Mouse (Mus musculus) embryo, embryonic 11.5 days (tissue): ENCODE data around the gene Tmem229b.
"Not testable (repeated sequence)": the region's sequence is repeated elsewhere in the genome, so short reads cannot be mapped to it uniquely, and the experiment has no call there.

Source experiments
- DNase-seq: peaks from one replicate; pipeline ENCODE4 v3.0.0-alpha.2; 2012; ENCODE audit warnings: low read depth, low spot score

Gene Tmem229b

DNA sequence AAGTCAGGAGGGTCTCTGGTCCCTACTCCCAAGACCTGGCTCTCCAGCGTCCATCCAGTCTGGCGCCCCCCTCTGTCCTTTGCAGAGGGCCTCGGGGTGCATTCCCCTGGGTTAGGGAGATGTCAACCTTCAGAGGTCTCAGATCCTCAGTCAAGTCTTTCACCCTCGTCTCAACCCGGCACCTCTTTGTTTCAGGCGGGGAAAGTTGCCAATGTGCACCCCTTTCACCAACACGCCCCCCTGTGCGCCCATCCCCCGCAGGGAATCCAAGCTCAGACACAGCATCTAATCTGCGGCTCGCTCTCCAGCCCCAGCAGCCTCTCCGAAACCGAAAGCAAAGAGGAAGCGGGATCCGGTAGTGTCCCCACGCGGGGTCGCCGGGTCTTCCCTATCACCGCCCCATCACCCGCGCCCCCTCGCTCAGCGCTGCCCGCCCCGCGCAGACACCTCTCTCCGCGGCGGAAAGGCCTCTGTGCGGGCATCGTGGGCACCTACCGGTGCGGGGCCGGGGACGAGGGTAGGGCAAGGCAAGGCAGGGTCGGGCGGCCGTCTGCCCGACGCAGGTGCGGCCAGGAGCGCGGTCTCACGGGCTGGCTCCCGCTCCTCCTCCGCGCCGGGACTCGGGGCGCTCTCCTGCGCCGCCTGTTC is 825 bp downstream of the Tmem229b start:
- peak; percentile 27 for DNase-seq

DNA sequence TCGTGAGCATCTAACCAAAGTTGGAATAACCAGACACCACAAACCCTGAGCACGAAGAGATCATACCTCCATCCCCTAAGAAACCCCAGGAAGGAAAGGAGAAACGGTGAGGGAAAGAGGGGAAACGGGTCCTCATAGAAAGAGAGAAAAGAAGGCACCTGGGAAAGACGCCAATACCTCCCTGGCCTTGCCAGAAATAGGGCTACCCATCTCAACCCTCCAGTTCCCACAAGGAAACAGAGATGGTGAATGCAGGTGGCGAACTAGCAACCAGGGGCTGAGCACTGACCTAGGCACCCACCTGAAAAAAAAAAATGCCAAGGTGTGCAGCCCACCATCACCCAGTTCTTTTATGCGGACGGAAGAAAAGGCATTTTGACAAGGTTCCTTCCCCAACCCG is 1.4 kb downstream of the Tmem229b start:
- no peak for DNase-seq

DNA sequence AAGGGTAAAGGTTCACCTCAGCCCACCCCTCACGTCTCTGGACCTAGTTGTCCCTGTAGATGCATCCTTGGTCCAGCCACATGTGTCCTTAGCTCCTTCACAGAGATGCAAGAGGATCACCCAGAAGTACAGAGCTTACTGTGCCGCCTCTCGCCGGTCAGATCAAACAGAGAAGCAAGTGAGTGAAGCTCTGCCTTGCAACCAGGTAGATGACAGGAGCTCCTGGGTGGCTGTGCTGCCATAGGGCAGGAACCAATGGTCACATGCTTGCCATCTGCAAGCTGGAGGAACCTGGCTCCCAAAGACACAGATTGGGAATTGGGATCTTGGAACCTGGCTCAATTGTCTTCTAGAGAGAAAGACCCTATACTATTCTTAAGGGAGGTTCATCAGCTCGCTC is 2.0 kb downstream of the Tmem229b start:
- DNase-seq = no peak

DNA sequence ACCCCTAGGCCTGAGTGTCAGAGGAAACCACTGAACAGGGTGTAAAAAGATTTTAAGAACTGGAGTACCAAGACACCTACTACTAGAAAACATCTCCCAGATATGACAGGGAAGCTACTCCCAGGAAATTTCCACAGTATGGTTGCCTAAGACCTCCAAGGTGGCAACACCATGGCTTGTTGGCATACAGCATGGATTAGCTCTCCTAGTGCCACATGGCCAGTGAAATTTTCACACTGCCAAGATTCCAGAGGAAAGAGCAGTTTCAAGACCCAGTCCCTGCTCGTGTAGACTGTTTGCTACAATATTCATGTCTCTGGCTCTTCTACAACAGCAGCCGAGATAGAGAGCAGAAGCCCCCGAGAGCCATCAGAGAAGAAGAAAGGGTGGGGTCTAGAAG is 4.4 kb downstream of the Tmem229b start:
- no peak for DNase-seq

DNA sequence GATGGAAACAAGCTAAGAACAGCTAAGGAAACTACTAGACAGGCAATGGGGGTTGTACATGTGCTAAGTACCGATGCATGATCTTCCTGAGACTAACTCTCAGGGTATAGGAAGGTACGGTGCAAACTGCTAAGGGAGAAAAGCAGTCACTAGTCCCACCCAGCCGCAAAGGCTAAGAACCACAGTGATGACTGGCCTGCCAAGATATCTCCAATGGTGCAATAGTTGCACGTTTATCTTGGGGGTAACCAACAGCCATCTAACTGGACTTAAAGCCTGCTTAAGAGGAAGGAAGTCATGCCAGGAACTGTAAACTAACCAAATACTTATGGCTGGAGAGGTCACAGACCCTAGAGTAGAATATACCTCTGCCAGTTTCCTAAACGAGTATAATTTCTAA is 5.0 kb downstream of the Tmem229b start:
- DNase-seq = no peak

DNA sequence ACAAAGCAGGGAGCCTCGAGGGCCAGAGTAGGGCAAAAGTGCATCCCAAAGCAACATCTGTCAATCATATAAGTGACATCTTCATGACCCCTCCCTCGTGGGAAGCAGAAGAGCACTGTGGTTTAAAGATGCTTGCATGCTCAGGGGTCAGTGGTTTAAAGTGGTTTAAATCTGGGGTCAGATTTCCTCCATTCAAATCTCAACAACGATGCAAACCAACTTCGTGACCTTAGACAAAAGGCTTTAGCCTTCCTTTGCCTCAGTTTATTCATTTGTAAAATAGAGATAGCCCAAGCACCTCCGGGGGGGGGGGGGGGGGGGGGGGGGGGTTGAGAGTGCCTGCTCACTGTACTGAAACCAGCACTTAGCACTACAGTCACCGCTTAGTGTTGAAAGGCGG is 10.7 kb downstream of the Tmem229b start:
- no peak for DNase-seq

DNA sequence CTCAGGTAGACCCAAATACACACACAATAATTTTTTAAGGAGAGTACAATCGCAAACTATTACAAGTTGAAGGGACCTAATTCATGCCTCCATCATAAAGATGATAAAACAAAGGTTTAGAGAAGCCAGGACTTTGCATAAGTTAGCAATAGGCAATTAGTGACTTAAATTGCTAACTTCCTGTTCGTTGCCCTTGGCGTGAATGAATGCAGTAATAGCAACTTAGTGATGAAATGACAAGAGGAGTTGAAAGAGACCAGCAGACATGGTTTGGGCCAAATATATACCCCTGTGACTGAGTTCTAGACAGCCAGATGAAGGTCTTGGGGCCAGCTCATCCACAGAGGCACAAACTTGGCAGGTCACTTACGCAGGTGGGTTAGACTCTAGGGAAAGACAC is 11.2 kb downstream of the Tmem229b start:
- no peak for DNase-seq

DNA sequence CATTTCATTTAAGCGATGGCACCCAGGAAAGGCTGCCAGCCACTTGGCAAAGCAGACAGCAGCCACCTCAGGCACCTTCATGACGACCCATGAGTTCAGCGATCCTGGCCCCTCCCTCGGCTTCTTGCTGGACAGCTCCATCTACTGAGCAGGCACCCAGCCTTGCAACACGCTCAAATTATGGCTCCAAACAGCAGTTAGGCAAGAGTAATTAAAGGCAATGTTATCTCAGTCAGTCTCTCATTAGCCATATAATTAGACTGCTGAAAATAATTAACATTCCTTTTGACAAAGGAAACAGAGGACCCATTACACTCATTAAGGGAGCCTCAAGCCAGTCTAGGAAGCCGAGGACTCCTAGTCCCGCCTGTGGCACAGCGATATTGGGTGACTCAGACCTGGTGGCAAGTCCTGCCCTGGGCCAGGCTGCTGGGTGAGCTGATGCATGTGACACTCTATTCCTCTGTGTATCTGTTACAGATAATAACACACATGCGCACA is 19.8 kb downstream of the Tmem229b start:
- DNase-seq = no peak

DNA sequence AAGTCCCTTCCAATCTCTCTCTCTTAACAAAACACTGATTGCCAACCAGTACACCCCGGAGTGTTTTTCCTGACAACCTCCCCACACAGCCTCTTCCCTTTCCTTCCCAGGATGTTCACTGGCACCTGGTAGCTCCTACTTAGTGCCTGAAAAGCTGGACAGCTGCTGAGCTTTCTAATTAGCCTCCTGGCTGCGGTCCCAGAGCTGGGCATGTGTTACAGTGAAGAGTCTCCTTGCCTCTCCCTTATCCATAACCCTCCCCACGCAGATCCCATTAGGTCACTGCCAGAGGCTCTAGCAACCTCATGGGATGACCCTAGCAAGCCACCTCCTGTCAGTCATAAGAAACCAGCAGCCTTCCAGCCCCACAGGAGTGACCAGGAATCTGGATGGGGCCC is 23.4 kb downstream of the Tmem229b start:
- no peak for DNase-seq

DNA sequence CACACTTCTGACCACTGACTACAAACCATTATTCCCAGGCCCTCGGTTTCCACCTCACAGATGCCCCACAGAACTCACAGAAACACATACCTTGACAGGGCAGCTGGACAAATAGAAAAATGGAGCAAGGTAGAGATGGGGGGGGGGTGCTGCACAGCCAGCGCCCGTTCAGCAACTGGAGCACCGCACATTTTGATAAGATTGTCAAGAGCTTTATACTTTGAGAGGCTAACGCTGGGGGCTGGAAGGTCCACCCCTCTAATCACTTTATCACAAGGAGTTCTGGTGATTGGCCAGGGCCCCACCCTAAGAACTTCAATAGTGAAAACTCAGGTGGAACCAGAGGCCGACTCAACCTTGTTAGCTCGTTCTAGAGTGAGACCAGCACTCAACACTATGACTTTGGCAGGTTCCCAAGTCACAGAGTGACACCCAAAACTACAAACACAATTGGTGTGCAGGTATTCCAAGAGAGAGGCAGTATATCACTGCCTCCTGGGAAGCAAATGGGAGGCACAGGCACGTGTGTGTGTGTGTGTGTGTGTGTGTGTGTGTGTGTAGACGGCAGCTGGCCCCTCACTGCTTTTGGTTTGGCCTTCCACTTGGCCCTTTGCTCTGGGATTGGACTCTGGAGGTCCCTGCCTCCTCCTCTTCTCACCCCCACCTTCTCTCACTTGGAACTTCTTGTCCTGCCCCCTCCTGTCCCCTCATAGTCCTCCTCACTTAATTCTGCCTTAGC is 24.0 kb downstream of the Tmem229b start:
- no peak for DNase-seq

DNA sequence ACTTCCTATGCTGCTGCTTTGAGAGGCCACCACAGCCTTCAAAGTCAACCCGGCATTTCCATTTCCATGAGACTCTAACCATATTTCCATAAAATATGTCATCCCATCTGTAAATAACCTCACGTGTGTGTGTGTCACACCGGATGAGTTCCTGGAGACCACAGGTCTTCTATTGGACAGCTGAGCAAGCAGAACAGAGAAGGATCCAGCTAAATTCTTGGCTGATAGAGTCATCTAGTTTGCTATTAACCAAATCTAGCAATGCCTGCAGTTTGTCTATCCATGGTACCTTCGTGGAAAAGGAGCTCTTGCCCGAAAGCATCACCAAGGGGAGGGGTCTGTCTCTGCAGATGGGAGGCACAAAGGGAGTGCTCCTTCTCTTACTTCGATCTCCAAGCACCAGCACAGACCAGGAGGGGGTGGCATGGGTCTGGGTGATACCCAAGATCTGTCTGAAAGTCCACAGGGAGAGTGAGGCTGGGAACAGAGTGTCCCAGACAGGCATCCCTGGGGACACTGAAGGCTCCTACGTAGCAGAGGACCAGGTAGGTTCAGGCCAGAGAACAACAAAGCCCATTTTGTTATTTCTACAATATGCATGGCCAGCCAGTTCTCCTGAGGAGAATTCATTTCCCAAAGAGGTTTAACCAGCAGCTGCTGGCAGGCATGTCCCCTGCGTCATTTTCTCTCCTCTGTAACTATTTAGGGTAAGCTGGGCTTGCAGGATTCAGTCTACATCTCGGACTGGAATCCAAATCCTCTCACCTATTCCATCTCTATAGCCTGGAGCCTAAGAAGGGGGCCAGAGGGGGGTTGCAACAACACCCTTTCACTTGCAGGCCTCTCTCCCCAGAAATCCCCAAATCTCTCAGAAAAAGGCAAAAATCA is 25.2 kb downstream of the Tmem229b start:
- no peak for DNase-seq

DNA sequence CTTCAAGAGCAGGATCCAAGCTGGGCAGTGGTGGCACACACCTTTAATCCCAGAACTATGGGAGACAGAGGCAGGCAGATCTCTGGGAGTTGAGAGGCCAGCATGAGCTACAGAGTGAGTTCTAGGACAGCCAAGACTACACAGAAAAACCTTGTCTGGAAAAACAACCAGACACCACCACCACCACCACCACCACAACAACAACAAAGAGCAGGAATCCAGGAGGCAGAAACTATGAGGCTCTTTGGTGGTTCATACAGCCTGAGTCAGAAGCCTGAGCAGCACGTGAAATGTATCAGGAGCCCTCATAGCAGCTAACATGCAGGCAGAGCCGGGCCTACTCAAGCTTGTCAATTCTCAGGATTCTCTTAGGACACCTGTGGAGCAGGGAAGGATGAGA is 26.3 kb downstream of the Tmem229b start:
- DNase-seq = no peak

DNA sequence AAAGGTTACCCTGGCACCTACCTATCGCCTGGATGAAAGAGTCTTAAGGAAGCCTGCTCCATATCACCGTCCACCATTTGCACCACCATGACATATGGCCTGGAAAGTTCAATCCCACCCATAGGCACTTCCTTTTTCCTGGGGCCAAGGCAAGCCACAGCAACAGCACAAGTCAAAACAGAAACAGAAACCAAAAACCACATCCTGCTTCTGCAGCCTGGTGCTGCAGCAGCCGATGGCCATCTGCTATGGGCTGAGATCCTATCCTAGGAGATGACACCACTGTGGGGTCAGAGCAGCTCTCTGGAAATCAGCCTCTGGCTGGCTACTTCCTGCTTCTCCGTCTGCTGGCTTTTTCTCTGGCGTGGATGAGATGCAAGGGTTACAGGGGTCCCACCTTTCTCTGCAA is 26.7 kb downstream of the Tmem229b start:
- no peak for DNase-seq

DNA sequence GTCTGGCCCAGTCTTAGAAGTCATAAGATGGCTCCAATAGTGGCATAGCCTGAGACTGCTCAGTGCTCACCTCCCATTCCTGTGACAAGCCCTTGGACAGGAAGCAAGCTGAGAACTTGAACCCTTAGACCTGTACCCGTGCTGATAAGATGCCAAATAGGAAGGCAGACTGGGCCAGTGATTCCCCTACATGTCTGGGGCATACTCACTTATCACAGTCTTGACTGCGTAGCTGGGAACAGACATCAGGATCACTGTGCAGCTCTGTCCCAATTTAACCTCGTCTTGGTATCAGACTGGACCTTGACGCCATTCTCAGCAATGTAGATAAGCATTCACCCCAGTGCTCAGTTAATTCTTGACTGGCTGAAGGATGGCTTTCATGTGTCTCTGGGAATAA is 29.9 kb downstream of the Tmem229b start:
- no peak for DNase-seq

DNA sequence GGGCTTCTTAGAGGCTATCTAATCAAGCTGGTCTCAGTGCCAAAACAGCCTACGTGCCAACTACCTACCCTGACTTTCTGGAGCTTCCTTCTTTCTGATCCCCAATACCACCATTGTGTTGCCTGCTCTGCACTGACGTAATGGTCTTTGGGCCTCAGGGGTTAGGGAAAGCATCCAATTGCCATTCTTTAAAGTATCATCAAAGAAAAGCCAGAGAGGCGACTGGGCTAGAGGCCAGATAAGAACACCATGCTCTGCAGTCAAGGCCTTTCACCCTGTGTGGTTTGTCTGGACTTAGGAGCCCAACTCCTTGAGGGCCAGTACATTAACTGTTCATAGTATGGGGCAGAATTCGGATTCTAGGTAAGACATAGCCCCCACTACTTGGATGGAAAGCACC is 30.3 kb downstream of the Tmem229b start:
- DNase-seq = no peak

DNA sequence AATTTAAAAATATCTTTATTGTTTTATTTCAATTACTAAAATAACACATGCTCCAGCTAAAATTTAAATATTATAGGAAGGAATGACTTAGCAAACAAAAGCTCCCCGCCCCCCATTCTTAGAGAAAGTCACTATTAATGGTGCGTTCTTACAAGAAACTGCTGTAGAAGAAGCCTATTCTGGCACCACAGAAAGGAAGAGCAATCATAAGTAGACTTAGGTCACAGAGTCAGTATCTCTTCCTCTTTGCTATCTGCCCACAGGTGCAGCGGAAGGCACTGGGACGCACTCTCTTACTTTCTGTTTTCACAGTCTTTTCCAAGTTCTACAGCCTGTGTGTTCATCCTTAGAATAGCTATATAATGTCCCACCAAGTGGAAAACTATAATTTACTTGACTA is 31.6 kb downstream of the Tmem229b start:
- DNase-seq = no peak

DNA sequence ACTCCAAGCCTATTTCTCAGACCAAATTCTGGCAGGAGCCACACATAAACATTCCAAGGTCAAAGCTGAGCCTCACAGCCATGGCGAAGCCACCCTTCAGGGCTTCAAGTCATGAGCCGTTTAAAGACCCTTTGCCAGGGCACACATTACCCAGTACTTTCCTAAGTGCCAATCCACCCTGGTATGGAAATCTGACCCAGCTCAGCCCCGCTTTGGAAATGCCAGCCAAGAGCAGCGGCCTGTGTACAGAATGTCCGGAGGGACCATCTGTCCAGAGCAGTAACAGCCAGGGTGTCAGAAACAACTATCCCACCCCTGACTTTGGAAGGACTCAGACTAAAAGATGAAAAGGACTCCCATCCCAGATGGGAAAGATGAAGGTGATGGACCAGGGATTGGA is 32.7 kb downstream of the Tmem229b start:
- no peak for DNase-seq

DNA sequence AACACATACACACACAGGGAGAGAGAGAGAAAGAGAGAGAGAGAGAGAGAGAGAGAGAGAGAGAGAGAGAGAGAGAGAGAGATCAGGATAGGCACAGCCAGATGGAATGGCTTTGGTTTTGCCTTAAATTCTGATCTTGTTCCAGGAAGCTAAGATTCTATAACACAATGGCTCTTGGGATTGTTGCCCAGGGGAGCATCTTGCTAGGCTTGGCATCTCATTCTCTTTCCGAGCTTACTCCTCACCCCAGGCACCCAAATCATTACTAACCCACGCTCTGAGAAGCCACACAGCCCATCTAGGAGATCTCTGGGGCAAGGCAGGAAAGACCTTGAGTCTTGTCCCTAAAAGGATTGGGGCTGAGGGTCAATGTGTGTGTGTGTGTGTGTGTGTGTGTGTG is 33.6 kb downstream of the Tmem229b start:
- DNase-seq = no peak

DNA sequence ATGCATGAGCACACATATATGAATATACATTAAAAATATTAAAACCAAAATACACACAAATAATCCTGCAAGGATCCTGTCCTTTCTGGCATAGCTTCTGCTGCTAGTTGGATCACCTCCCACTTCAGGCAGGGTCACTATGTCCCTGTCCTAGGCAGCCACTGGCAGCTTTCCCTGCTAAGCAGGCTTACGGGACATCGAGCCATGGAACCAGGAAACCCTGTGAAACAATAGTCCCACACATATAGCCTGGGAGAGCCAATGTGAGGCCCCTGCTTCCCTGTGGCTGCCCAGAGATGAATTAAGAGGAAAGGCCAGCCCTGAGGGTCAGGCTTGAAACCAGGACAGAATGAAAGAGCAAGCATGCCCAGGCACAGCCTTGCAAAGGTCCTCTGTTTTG is 35.8 kb downstream of the Tmem229b start:
- no peak for DNase-seq

DNA sequence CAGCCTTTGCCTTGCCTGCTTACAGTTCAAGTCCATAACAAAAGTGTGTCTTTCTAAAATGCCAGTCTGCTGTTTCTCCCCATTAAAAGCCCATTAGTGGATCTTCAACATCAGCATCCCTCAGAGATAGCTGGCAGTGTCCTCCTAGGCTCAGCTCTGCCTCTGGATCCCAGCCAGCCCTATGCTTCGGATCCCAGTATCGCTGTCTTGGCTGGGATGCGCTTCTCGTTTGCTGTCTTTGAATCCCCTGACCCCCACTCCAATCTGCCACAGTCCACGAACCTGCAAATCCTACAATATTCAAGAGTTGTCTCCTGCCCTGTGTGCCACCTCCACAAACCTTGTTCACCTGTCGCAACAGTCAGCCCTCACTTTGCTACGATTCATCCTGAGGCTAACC is 36.7 kb downstream of the Tmem229b start:
- DNase-seq = no peak

DNA sequence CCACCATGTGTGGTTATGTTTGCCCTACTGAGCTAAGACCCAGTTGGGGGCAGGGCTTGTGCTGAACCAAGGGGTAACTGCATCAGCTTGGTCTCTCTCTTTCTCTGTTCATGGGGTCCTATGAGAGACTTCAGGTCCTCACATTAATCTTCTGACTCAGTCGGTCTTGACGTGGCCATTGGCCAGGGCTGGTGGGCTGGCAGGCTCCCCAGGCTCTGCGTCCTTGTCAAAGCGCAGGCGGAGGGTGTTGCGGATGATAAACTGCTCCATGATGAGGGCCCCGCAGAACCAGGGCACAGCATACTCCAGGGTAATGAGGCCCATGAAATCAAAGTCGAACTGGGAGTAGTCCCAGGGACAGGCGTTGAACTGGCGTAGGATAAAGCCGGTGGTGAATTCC is 42.9 kb downstream of the Tmem229b start:
- DNase-seq = not testable (repeated sequence)

DNA sequence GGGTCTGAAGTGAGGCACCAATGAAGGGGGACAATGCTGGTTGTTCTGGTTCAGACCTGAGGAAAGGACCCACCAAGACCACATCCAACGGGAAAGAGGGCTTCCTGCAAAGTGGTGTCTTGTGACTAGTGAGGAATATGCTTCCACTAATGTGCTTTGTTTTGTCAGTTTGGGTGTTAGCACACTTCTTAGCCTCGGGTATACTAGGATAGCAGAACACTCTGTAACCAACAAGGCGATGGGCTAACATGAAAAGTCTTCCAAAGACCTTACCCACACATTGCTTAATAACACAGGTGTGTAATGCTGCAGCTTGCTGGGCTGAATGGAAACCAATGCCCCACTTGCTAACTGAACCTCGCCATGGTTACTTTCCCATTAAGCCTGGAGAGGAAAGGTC is 51.0 kb downstream of the Tmem229b start:
- DNase-seq = no peak
